Mouse (Mus musculus) ES-E14 (cell line): Measurements from ENCODE around the gene Gm8068.
"Not testable (repeated sequence)": the region's sequence is repeated elsewhere in the genome, so short reads cannot be mapped to it uniquely, and the experiment has no call there.

Experiments
- CHD2 ChIP-seq: IDR thresholded peaks from 2 replicates; pipeline ENCODE4 v1.6.1; 2014; ENCODE audit warnings: mild to moderate bottlenecking, low read depth, low read length, inconsistent platforms
- MAFK ChIP-seq: IDR thresholded peaks from 2 replicates; pipeline ENCODE4 v1.6.1; 2014; ENCODE audit warnings: mild to moderate bottlenecking, low read depth, low read length, inconsistent platforms; ENCODE audit not compliant: insufficient read depth
- ZC3H11A ChIP-seq: IDR thresholded peaks from 2 replicates; pipeline ENCODE4 v1.6.1; 2012; ENCODE audit warnings: low read depth, mild to moderate bottlenecking, inconsistent platforms, low read length, borderline replicate concordance

DNA sequence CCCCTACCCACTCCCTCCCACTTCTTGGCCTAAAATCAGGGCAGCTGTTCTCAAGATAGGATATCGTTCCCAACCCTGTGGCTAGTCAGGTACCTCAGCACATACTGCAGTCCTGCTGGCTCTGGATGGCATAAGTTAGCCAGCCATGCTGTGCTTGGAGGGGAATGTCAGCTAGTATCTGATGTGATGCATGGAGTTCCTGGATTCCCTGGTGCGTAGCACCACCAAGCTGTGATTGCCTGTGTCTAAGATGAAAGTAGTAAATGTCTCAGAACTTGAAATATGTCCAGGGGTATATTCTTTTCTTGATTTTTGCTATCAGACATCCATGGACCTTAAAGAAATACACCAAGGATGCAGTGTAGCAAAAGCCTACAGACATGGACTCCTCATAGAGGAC lies 53.5 kb downstream of the Gm8068 start:
- TF ChIP-seq MAFK, CHD2, ZC3H11A: not testable (repeated sequence)
